Mouse (Mus musculus) adrenal gland, postnatal 10 days (tissue): ENCODE data around the gene Podn. TPM values are rescaled to one million over a fixed set of nuclear protein-coding genes. Genes with fewer than 3 reads are reported as not detected.

Experiments used
- DNase-seq: peaks from one replicate; pipeline ENCODE4 v3.0.0; 2021; ENCODE audit warnings: mixed read lengths
- total RNA-seq, 2 experiments: library from RNA; stranded (reverse); gene quantifications; 2 replicates each; pipeline ENCODE4 v1.2.3; 2021

Podn gene
- total RNA-seq, 2 experiments from 2014 or later = 7.0 to 7.4 TPM

DNA sequence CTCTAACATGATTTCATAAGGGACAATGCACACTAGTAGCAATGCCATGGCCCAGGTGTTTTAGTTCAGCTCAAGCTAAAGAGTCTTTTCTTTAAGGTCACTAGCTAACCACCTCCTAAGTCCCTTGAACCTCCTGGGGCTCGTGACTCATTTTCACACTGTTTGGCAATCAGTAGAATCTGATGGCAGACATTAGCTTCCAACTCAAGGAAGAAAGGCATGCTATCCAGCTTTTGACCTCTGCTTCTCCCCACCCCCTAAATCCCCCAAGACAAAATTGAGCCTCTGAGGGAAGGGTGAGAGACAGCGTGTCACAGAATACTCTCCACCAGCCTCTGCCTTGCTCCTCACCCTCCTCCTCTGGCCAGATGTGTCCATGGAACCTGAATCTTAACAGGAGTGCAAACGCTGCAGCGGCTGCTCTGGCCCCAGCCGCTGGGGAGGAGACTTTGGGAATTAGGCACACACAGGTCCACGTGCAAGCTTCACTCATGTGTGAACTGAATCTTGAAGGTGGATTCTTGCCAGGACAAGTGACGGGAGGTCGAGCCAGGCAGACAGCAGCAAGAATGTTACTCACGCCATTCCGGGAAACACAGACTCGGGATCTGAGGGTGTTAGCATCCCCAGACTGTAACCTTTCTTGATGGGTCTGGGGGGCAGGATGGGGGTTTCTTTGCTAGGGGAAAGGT, 97.5 kb downstream of the Podn start:
- DNase-seq = no peak

DNA sequence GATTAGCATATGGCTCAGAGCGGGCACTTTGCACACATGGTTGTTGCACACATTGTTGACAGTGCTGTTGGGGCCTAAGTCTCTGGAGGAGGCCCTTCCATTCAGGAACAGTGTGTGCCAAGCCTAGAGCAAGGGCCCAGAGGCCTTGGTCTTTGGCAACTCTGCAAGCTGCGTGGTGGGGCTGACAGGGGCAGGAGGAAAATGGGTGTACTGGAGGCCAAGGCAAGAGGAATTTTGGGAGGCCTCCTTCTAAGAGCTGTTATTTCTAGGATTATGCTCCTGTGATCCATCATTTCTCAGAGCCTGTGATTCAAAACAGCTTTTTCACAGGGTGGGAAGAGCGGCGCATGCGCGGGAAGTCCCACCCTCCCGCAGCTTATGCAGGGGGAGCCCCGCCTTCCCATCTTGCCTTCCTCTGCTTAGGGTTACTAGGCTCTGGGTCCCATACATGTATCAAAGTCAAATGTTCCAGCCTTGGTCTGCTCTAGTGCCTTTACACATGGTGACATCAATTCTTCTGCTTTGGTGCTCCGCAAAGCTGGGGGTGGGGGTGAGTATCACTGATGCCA, 99.7 kb downstream of the Podn start:
- peak; percentile 31 for DNase-seq

DNA sequence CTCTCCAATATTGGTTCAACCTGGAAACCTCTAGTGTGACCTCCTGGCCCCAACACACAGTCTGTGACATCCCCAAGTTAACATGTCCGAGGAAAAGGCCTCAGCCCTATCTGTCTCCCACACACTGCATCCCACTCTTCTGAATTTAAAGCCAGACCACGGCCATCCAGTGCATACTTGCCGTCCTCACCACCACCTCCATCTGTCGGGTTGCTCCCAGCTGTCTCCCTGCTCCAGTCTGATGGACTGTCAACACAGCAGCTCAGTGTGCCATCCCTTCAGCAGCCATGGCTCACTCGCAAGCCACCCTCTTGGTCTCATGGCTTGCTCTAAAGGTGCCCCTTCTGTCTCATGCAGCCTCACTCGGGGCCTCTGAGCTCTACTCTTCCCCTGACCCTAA, 100.5 kb downstream of the Podn start:
- DNase-seq = no peak

DNA sequence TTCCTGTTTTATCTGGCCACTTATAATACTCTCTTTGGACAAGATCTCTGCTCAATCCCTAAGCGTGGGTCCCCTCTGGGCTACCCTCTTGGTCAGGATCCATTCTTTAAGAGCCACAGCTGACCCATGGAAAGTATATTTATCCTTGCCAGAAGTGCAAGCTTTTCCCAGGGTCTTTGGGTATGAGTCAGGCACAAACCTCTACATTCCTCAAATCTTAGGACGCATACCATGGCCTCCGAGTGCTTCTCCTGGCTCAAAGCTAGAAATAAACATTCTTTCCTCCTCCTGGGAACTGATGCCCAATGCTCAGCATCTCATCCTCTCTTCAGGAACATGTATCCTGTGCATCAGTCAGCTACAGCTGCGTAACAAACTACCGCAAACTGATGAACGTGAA, 101.2 kb downstream of the Podn start:
- no peak for DNase-seq

DNA sequence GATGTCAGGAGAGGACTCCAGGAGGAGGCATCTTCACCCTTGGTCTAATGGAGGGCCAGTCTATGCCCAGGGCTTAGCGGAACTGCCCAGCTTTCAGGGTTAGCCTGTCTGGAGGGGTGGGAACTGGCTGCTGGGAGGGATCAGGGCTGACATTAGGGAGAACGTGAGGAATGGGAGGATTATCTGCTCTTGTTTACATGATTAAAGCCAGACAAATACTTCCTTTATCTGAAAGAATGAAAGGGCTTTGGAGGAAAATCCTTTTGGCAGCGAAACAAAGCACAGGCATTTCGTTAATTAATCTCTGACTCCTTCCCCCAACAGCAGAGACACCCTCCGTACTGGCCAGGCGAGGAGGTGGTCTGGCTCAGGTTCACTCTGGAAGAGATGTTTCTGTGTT, 104.4 kb downstream of the Podn start:
- no peak for DNase-seq

DNA sequence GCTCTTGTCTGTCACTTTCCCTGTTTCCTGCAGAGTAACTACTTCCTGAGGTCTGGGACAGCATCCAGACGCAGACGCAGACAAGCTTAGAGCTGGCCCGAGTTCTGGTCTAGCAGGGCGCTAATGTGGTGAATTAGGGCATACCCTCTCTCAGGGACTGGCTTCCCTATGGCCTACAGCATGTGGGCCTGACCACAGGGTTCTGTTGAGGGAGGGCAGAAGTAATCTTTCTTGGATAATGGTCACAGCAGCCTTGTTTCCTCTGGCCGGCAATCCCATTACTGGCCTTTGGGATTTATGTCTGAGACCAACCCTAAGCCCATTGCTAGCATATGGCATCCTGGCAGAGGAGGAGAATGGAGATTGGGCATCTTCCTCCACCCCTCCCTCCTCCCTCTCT, 105.4 kb downstream of the Podn start:
- no peak for DNase-seq

DNA sequence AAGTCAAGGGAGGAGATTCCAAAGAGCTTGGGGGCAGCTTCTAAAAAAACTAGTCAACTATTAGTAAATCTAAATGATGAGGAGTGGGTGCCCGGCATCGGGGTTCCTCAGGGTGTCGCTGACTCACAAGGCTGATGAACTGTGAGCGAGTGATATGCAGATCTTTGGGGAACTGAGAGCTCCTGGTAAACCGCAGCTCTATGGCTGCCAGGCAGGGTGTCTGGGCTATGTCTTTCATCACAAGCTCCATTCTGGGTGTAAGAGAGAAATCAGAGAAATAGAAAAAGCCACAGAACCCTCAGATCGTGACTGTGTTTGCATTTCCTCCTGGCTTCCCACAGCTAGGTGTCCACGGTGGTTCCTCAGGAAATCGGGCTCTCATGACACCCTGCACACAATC, 107.3 kb downstream of the Podn start:
- no peak for DNase-seq

DNA sequence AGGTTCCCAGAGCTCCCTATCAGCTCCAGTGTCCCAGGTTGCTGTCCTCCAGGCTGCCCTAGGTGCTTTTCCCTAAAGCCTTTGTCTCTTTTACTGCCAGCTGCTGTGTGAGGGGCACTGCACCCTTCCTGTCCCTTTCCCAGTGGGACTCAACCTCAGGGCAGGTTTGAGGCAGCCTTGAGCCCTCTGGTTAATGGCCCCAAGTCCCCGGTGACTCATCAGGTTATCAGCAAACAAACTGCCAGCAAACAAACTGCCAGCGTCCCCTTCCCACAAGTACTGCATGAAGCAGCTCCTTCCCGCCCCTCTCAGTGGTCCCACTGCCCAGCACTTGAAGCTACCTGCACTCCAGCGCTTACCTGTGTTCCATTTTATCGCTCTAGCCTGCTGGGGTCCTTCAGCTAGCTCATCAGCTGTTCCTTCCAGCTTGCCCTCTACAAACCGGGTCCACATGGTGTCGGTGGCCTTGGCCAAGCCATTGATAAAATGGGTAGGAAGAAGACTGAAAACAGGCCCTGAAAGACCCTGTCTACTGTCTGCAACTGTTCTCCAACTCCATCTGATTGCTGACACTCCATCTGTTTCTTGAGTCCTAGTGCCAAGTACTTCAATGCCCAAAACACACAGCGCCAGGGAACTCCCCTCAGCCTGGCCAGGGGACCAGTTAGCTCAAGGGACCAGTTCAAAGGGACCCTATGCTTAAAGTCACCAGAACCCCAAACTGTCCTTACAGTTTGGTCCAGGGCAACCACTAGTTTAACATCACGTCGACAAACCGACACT, 109.7 kb downstream of the Podn start:
- DNase-seq = no peak

DNA sequence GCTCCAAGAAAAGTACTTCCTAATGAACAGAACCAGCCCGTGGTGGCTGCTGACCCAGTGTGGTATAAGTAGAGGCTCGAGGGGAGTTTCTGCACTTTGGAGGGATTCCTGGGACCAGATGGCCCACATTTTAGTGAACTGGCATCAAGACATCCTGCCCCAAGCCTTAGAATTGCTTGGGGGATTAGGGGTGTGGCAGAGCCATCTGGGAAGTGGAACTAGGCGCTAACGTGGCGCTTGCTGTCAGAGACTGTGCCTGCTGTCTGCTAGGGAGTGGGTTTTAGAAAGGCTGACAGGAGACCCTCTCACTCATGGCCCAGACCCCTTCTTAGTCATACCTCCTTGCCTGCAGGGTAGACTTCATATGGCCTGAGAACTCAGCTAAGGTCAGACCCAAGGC, 110.4 kb downstream of the Podn start:
- no peak for DNase-seq

DNA sequence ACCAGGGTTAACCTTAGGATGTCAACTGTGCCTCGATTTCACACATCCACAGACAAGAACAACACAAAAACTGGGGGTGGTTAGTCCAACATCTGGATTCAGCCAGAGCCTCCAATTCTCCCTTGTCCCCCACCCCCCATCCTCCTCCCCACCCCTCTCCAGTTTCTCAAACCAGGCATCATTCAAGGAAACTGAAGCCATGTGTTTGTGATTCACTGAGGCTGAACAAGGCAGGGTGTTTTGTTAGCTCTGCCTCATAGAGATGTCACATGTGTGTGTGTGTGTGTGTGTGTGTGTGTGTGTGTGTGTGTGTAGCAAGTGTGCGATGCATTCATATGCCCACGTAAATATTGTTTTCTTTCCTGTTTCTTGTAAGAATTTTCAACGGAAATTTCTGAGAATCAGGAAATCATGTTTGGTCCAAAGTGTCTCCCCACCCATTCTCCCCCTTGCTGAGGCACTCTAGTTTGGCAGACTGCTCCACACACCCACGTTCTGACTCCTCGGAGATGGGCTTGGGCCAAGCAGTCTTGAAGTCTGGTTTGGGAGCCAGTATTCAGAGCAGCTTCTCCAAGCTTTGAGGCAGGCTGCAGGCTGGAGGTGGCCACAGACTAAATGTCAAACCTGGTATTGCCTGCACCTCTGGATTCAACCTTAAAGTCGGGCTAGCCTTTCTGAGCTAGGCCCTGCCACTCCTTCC, 111.8 kb downstream of the Podn start:
- peak; percentile 56 for DNase-seq

DNA sequence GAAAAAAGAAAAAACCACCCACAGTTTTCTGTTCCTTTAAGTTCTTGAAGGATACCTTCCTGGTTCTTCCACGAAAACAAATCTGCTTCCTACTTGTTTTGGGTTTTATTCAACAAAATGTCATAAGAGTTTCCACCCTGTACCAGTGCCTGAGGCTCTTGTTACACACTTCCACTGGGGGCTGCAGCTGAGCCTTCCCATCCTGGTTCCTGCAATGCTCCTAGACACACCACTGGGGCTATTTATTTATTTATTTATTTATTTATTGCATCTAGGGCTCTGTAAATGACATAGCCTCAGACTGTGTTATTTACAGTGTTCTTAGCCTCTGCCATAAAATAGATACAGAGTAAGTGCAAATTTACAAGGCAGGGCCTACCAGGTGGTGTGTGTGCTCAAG, 112.5 kb downstream of the Podn start:
- DNase-seq = no peak

DNA sequence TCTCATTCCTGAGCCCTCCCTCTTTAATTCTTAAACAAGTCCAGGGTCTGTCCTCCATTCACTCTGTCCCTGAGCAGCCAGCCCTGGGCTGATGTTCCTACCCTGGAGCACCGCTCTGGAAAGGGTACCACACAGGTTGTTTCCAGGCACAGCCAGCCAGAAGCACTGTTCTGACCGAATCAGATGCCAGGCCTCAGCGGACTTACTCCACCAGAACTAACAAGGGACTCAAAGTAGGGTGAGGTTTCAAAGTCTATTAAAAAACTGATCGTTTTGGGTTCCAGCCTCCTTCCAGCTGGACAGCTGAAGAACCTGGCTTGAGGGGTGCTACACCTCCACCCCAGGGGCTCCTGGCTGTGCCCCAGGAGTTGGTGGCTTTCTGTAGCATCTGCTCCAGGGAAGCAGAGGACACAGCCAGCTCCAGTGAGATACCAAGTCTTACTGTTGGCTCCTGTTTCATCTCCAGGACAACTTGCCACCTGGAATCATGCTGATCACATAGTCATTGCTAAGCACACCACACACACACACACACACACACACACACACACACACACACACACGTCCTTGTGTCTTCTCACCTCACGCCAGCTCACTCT, 116.1 kb downstream of the Podn start:
- DNase-seq = no peak

DNA sequence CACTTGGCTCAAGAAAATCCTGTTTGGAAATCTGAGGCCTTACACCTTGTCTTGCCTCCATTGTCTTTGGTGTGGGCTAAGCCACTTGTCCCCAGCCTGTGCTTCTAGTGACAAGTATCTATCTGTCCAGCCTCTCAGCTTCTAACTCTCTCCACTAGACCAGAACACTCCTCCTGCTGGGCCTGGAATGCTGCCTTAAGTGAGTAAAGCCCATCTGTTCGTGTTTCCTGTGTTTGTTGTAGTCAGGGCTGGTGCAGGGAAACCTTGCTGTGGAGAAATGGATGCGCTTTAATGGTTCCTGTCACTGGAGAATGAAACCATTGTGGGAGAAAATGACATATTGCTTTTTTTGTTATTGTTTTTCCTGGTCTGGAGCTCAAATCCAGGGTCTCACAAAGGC, 116.7 kb downstream of the Podn start:
- no peak for DNase-seq

DNA sequence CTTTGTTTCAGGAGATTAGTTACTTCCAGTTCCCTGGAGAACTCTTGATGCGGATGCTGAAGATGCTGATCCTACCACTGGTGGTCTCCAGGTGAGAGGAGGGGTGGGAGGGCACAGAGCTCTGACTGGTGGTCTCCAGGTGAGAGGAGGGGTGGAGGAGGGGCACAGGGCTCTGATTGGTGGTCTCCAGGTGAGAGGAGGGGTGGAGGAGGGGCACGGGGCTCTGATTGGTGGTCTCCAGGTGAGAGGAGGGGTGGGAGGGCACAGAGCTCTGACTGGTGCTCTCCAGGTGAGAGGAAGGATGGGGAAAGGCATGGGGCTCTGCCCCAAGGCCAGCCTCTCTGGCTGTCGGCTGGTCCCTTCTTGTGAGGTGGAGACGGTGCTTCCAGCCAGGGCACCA, 118.7 kb downstream of the Podn start:
- no peak for DNase-seq

DNA sequence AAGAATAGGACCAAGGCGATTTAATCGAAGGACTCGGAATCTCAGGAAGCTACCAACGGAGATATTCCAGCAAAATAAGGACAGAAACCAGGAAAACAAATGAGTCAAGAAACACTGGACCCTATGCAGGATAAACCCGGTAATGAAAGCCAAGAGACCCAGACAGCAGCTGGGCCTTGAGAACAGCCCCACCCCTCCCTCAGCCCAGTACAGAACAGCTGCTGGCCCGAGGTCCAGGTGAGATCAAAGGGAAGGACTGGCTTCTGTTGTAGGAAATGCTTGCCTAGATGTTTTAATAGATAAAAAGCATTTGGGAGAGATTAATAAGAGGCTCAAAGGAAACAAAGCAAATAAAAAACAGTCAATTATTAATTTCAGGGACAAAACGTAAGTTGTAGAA, 121.2 kb downstream of the Podn start:
- DNase-seq = no peak

DNA sequence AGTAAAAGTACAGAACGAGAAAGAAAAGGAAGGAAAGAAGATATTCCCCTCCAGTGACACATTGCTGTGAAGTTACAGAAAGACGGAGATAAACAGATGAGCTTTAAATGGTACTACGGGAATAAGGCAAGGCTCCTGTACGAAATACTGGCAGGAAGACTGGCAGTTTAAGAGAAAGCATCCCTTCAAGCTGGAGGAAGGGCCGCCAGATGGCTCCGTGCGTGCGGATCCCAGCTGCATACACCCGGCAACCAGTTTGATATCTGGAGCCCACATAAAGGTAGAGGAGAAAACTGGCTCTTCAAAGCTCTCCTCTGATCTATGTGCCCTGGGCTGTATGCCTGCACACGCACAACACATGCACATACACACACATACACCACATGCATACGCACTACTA, 121.7 kb downstream of the Podn start:
- DNase-seq = no peak

DNA sequence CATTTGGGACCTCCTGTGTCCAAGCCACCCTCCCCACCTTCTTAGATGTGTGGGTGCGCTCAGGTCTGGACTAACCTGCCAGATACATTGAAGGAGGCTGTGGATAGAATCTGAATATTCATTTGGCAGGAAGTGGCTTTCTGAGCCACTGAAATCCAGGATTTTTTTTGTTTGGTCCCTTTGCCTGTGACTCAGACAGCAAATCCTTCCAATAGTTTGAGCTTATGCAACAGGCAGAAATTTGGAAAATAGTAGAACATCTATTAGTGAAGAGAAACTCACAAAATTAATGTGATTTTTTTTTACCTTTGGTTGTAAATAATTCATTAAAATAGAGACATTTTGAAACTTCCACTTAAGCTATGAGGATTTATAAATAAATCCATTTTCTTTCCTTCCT, 125.1 kb downstream of the Podn start:
- DNase-seq = no peak

DNA sequence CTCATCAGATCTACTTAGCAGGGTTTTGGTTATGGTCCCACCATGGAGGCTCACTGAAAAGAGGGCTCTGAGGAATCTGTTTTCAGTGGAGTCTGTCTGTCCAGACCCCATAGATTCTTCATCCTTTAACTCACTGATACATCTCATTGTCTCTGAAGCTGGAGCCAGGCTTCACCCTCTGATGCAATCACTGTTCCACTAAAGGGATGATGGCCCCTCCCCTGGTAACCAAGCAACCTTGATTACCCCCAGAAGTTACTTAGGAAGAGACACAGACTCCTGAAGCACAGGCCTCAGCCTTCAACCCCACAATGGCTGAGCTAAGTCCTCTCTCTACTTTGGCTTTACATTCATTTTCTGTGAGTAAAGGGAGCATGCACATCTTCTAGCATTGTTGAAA, 126.5 kb downstream of the Podn start:
- no peak for DNase-seq

DNA sequence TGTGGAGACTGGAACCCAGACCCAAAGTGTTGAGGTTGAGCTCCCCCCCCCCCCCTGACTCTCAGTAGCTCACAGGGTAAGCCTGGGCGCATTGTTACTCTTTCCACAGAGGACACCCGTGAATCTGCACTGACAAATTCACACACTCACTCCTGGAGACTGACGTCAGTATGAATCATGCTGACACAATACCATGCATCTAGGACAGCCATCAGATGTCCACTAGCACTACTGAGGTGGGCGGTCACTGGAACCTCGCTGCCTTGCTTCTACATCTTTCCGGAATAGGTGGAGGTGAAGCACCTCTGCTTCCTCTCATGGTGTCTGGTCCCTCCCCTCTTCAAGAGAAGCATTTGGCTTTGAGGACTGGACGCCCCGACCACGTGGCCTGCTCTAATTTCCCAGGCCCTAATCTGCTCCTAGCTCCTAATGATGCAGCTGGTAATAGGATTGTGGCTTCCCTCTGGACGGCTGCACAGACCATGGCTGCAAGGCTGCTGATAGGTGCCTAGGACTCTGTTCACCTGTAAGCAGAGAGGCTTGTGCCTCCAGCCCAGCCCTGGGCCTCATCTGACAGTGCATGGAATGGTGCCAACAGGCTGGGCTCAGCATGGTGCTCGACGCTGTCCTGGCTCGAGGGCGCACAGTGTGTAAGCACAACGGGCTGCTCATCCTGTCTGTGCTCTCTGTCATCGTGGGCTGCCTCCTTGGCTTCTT, 128.1 kb downstream of the Podn start, which contains the start of gene Slc1a7:
Gene Slc1a7, plus strand, starts transcription at position 367 of the 717 bp plus-strand sequence.
- DNase-seq = no peak

DNA sequence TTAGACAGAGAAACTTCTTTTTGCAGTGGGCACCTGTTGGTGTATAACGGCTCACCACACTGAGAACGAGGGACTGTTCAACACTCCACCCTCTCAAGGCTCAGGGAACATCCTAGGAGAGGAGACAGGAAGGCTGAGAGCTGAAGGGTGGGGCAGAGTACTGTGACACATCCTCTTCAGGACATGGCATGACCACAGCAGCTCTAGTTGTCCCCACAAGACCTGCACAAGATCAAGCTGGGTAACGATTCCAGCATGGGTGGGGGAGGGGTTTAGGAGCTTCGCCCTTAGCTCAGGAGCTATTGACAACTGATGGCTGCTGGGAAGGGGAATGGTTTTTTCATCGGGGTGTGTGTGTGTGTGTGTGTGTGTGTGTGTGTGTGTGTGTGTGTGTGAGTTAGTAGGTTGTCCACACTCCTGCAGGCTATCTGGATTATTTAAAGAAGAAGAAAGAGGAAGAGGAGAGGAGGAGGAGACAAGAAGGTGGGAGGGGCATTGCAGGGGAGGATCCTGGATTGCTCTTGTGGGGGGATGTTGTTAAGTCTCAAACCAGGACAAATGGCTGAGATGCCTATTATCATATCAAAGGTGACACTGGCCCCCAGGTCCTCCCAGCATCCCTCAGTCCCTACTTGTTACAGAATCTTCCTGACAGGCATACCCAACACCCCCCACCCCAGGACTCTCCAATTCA, 129.7 kb downstream of the Podn start:
- DNase-seq = no peak
